Mouse (Mus musculus) Muller cell, postnatal 12 days (primary cell): Measurements from ENCODE around the gene Armh3.

Experiments used
- DNase-seq: peaks from one replicate; pipeline ENCODE4 v3.0.0-alpha.2; 2015; ENCODE audit errors: inconsistent ontology term

Gene Armh3

GRCm38 (mm10) chr19:45997785-45998693 is at the start of gene Armh3:
TSS of gene Armh3 (minus strand) at chr19:45998488.
- peak; percentile 98 for DNase-seq

GRCm38 (mm10) chr19:46047426-46047825 is 49.1 kb upstream of the Armh3 start:
- no peak for DNase-seq

GRCm38 (mm10) chr19:46046621-46047025 is 48.3 kb upstream of the Armh3 start:
- DNase-seq: no peak

- no peak for DNase-seq
These were observed 47.5 kb upstream of the Armh3 start for GRCm38 (mm10) chr19:46045696-46046311.

GRCm38 (mm10) chr19:46044993-46045695 is 46.9 kb upstream of the Armh3 start, which contains the start of gene Ldb1:
TSS of gene Ldb1 (minus strand) at chr19:46045214.
- DNase-seq: peak; percentile 91

- peak; percentile 83 for DNase-seq
These were observed 46.1 kb upstream of the Armh3 start, which contains the start of gene Pprc1 for GRCm38 (mm10) chr19:46044271-46044992. TSS of gene Pprc1 (plus strand) at chr19:46044886.

GRCm38 (mm10) chr19:46043380-46043779 is 45.1 kb upstream of the Armh3 start:
- no peak for DNase-seq

- peak; percentile 74 for DNase-seq
These were observed 44.3 kb upstream of the Armh3 start for GRCm38 (mm10) chr19:46042476-46043011.

- peak; percentile 92 for DNase-seq
These were observed 43.7 kb upstream of the Armh3 start for GRCm38 (mm10) chr19:46041933-46042475.

- DNase-seq: no peak
These were observed 43.1 kb upstream of the Armh3 start for GRCm38 (mm10) chr19:46041299-46041932.

- no peak for DNase-seq
These were observed 42.0 kb upstream of the Armh3 start for GRCm38 (mm10) chr19:46040149-46040902.

- peak; percentile 96 for DNase-seq
These were observed 41.2 kb upstream of the Armh3 start for GRCm38 (mm10) chr19:46039478-46039877.

GRCm38 (mm10) chr19:46038851-46039260 is 40.6 kb upstream of the Armh3 start:
- no peak for DNase-seq

GRCm38 (mm10) chr19:46037925-46038850 is 39.9 kb upstream of the Armh3 start:
- no peak for DNase-seq

GRCm38 (mm10) chr19:46037243-46037924 is 39.1 kb upstream of the Armh3 start:
- no peak for DNase-seq

GRCm38 (mm10) chr19:46036477-46037242 is 38.4 kb upstream of the Armh3 start:
- no peak for DNase-seq

- no peak for DNase-seq
These were observed 37.7 kb upstream of the Armh3 start for GRCm38 (mm10) chr19:46035971-46036370.
